Mouse (Mus musculus) frontal cortex, postnatal 25 days (tissue): ENCODE measurements around the gene C1galt1.

ENCODE experiments used
- DNase-seq, 2 experiments: peaks; one replicate each; pipeline ENCODE4 v3.0.0; 2022; ENCODE audit warnings: low spot score in 2 of 2

Gene C1galt1

DNA sequence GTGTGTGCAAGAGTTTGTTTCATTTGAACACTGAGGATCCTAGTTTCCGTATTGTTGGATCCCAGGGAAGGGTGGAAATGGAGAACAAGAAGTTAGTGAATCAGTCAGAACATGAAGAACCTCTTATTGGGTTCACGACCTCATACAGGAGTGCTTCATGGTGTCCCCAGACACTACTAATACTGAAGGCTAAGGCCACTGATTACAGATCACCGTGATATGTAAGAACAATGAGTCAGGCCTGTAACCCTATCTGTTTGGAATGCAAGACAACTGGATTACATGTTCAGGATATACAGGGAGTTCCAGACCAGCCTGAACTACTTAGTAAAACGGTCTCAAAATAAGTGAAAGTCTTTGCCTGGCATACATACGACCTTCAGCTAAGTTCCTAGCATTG lies 13.9 kb downstream of the C1galt1 start:
- DNase-seq, result no peak

DNA sequence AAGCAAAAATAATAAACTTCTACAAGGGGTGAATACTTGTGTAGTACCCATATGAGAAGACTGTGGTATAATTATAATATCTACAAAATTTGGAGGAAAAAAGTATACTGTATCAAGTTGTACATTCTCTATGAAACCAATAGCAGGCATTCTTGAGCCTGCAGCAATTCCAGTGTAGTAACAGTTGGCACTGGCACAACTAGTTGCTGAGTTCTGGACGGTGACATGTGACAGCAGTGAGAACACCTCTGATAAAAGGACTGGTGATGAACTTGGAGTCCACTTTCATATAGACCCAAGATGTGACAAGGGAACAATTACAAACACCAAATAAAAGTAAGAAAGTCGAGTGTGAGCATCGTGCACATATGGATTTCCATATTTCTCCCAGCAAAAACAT lies 14.5 kb downstream of the C1galt1 start:
- no peak for DNase-seq

DNA sequence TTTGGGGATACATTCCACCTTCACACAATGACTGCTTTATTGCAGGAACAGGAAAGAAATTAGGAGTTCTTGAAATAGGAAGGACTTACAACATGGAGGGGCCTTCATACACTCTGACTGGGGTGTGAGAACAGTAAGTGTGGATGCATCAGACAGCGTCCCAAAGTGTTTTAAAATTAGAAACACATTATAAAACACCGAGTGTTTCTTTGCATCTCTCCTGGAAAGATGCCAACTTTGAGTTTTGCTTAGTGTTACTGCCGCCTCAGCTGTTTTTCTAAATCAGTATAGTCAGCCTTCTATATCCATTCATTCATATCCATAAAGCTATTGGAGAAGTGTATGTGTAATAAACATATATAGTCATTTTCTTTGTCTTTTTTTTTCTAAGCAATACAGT lies 16.4 kb downstream of the C1galt1 start:
- DNase-seq, result no peak

DNA sequence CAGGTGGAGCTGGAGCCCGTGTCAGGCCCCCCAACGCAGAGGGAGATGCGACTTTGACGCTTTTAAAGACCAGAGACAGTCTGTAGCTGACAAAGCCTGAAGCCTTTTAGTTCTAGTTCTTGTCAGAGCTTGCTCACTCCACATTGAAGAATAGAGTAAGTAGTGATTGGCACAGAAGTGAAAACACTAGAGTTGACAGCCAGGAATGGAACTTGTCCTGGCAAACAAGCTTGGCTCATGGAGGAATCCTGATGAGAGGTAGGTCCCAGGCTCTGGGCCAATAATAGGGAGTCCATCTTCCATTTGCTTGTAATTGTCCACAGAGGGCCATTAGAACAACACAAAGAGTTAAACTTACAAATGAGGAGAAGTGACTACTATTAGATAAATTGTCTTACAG lies 18.7 kb downstream of the C1galt1 start:
- no peak for DNase-seq

DNA sequence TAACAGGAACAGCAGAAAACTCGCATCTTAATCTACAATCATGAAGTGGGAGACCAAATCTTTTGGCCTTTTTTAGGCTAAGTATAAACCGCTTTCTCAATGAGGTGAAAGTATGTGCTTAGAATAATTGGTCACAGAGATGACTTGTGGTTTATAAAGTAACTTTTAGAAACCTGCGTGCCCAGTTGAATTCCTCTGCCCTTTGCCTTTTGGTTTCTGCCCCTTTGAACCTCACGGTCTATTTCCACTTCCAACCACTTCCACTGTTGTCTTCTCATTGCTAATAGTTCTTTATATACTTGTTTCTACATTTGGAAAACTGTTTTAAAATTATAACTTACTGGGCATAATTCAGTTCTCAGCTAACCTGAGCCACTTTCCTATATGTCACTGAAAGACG lies 32.2 kb downstream of the C1galt1 start:
- DNase-seq, result no peak

DNA sequence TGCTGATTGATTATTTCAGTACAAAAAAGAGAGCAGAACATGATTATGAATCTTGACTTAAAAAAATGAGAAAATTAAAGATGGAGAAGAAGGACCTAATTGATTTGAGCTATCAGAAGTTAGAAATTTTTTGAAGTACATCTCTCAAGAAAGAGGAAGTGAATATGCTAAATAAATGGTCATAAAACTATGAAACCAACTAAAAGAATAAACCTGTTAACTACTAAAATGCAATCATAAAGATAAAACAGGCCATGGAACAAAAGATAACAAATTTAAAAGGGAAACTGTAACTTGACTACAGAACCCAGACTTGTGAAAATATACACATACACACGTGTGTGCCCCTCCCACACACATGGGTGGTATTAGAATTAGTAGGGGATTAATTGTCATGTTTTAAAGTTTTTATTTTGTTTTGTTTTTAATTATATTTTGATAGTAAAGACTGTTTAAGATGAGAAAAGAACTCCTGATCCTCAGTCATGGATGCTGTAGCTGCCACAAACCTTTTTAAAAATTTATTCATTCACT lies 37.0 kb downstream of the C1galt1 start:
- no peak for DNase-seq

DNA sequence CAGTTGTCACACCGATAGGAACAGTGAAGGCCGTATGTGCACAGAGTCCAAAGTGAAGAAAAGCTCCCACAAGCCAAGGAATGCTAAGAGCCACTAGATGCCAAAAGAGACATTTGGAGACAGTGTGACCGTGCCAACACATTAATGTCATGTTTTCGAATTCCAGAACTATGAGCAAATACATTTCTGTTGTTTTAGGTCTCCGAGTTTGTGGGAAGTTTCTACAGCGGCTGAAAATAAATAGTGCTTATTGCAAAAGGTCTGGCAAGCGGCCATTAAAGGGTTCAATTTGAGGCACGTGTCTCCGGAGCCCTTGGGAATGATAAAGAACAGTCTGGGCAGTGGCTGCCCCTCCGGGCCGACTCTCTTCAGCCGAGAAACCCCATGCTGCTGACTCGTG lies 37.9 kb downstream of the C1galt1 start:
- DNase-seq, result no peak

DNA sequence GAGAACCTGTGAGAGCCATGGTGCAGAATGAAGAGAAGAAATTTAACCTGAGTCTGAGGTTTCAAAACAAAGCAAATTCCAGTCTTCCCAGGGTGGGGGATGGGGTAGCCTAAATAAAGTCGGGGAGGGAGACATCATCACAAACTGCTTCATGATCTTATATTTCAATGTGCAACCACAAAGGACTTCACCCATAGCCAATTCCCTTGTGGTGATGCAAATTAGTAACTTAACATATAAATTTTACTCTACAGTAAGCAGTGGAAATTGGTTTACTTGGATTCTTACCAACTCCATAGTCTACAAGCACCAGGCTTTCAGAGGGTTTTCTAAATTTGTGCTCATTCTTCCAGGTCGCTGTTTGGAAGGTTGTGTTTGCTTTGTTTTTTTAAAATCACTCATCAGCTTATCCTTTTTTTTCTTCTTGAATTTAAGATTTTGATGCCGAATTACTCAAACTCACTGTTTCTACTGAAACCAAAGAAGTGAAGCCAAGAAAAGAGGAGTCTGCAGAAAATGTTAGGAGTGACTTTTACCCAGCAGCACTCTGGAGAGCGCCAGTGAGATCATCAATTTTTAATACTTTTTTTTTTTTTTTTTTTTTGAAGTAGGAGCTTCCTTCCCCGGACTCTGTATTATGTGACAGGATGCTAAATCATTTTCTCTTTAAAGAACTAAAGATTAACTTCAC lies 41.5 kb downstream of the C1galt1 start:
- no peak for DNase-seq

DNA sequence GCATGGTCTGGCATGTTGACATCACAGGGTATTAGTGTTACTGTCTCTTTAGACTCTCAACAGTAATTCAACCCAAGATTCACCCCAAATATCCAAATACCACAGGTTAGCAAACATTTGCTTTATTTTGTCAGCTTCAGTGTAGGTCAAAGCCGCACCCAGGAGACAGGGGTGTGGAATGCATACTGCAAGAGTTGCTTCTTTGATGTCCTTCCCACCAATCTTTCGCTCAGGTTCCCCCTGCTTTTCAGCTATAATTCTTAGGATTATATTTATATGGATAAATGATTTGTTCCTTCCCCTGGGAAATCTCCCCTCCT lies 42.0 kb downstream of the C1galt1 start:
- DNase-seq, result no peak

DNA sequence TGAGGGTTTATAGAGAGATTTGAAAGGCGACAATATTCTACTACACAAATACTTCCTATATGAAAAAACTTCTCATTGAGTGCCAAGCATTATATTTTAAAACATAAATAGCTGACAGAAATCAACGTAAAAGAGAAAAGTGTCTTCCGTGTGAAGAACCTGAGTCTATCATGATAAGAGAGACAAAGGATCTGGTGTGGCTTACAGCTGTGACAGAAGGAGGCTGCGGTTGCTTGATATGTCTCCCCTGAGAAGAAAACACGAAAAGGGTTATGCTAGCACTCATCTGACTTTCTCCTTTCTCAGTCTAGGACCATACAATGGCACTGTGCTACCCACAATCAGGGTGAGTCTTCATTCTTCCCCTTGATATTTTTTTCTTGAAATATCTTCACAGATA lies 51.7 kb downstream of the C1galt1 start:
- no peak for DNase-seq

DNA sequence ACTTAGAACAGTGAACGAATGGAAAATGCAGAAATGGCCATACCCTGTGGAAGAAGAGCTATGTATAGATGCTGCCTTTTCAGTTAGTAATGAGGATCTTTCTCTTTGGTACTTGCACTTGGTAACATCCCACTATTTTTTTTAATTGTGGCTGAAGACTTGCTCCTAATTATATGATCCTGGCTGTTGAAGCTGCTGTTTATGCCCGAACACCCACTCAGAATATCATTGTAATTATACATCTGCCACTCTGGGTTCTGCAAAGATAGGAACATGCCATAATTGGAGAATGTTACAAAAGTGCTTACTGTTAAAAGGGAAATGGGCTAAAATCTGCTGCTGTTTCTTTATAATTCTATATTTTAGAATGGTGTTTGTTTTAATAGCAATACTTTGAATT lies 67.4 kb downstream of the C1galt1 start:
- no peak for DNase-seq
